Mouse (Mus musculus) bone marrow, adult 2 months (tissue): ENCODE measurements around the gene Nek3.

ENCODE experiments used
- CTCF ChIP-seq: fragments of 200-500 bp; IDR thresholded peaks from 2 replicates; pipeline ENCODE4 v1.5.1; 2011; ENCODE audit warnings: low read length, control low read depth; ENCODE audit not compliant: control insufficient read depth, insufficient read depth
- POLR2A ChIP-seq: fragments of 200-500 bp; IDR thresholded peaks from 2 replicates; pipeline ENCODE4 v1.6.1; 2011; ENCODE audit warnings: low read depth, mild to moderate bottlenecking, control low read depth, low read length, borderline replicate concordance; ENCODE audit not compliant: control insufficient read depth

- TF ChIP-seq POLR2A (no peak; the same call in 1 of the 2 replicates), CTCF (peak; percentile 42)
Measured at GRCm38 (mm10) chr8:22166080-22166603, at the start of gene Nek3.
